In genomic region chr17:26953201-26953600, GRCm38 (mm10) we compare ENCODE assay signal across 9 mouse cellular contexts. TPM values are rescaled to one million over a fixed set of nuclear protein-coding genes. Genes with fewer than 3 reads are reported as not detected.
A peak's percentile ranks its signal among the peaks of the same experiment; 100 is the strongest.
DNase-seq lines count a peak whose midpoint lies in the region; ATAC-seq and TF ChIP-seq lines count a peak whose summit lies in the region.
"Had no signal": no experiment of that assay in that cellular context is flagged by ENCODE, and none has a peak within 500 bp of the region (broad histone marks: within the 10 kb centered on the region; RNA-seq: fewer than 3 reads in every experiment).

No protein-coding gene starts in this region.

- TF ChIP-seq CTCF in left cerebral cortex, adult 2 months (IDR thresholded peaks at IDR 0.05), result no peak
- no peak for TF ChIP-seq CTCF in hindbrain, postnatal 0 days (IDR thresholded peaks at IDR 0.05; ENCODE audit: low read depth)
- TF ChIP-seq CTCF in midbrain, postnatal 0 days (IDR thresholded peaks at IDR 0.05), result no peak
- TF ChIP-seq CTCF in lung, postnatal 0 days (IDR thresholded peaks at IDR 0.05), result no peak

- peaks cover 39% of the 10 kb centered on the region for H3K36me3 ChIP-seq in forebrain, embryonic 12.5 days (replicated peaks)
- peaks cover 33% of the 10 kb centered on the region for H3K36me3 ChIP-seq in hindbrain, postnatal 0 days (ENCODE audit: insufficient read depth, low read length)
- H3K36me3 ChIP-seq in midbrain, postnatal 0 days (ENCODE audit: insufficient read depth, low read length), result peaks cover 40% of the 10 kb centered on the region
- 0 out of 2 replicates have a peak, but pooled peaks cover 4% of the 10 kb centered on the region for H3K36me3 ChIP-seq in lung, postnatal 0 days (ENCODE audit: insufficient read depth, low read length)

- H3K27ac ChIP-seq in left cerebral cortex, adult 2 months, result peak overlapping the region; percentile 85
- no peak overlapping the region for H3K27ac ChIP-seq in forebrain, embryonic 12.5 days
- H3K27ac ChIP-seq in hindbrain, postnatal 0 days, result no peak overlapping the region
- H3K27ac ChIP-seq in midbrain, postnatal 0 days (ENCODE audit: low read depth, low read length), result no peak overlapping the region
- H3K27ac ChIP-seq in lung, postnatal 0 days (ENCODE audit: low read length), result no peak overlapping the region
- H3K27ac ChIP-seq: macrophage had no signal

- intact Hi-C loops in left cerebral cortex, adult 2 months (cut with DNase I), result loop anchor here (2.0 kb wide), 1 partner anchor 16 kb away; no protein-coding TSS in a partner anchor

- no peak for TF ChIP-seq EP300 in lung, postnatal 0 days (IDR thresholded peaks at IDR 0.05)

- ATAC-seq in forebrain, embryonic 12.5 days (ENCODE audit: low FRiP score), result no peak
- no peak for ATAC-seq in hindbrain, postnatal 0 days
- ATAC-seq in midbrain, postnatal 0 days (ENCODE audit: low FRiP score), result no peak
- ATAC-seq in lung, postnatal 0 days, result no peak

- no peaks in the 10 kb centered on the region for H3K9me3 ChIP-seq in forebrain, embryonic 12.5 days
- no peaks in the 10 kb centered on the region for H3K9me3 ChIP-seq in hindbrain, postnatal 0 days (ENCODE audit: low read length)
- no peaks in the 10 kb centered on the region for H3K9me3 ChIP-seq in midbrain, postnatal 0 days (ENCODE audit: low read length)
- no peaks in the 10 kb centered on the region for H3K9me3 ChIP-seq in lung, postnatal 0 days (ENCODE audit: low read length)

- peak overlapping the region; percentile 99 for H3K4me2 ChIP-seq in forebrain, embryonic 12.5 days
- peak overlapping the region; percentile 89 for H3K4me2 ChIP-seq in hindbrain, postnatal 0 days (ENCODE audit: low read depth, low read length)
- H3K4me2 ChIP-seq in midbrain, postnatal 0 days (ENCODE audit: low read depth, low read length, poor library complexity, severe bottlenecking), result peak overlapping the region; percentile 86
- H3K4me2 ChIP-seq in lung, postnatal 0 days (replicated peaks; ENCODE audit: low read depth, low read length), result no peak overlapping the region

- H3K9ac ChIP-seq in forebrain, embryonic 12.5 days, result peak overlapping the region; percentile 69
- H3K9ac ChIP-seq in hindbrain, postnatal 0 days (replicated peaks; ENCODE audit: low read length), result 0 out of 2 replicates have a peak overlapping the region, but pooled peaks have one; percentile 43
- H3K9ac ChIP-seq in midbrain, postnatal 0 days (replicated peaks; ENCODE audit: low read length, poor library complexity, severe bottlenecking), result peak overlapping the region; percentile 19; the same call in 1 of the 2 replicates
- H3K9ac ChIP-seq in lung, postnatal 0 days (replicated peaks; ENCODE audit: low read depth), result no peak overlapping the region

- peaks cover 59% of the 10 kb centered on the region for H3K4me1 ChIP-seq in forebrain, embryonic 12.5 days
- peaks cover 29% of the 10 kb centered on the region for H3K4me1 ChIP-seq in hindbrain, postnatal 0 days (ENCODE audit: insufficient read depth, low read length)
- peaks cover 34% of the 10 kb centered on the region; the same call in 1 of the 2 replicates for H3K4me1 ChIP-seq in midbrain, postnatal 0 days (ENCODE audit: insufficient read depth, low read length)
- H3K4me1 ChIP-seq in lung, postnatal 0 days (ENCODE audit: insufficient read depth, low read depth, low read length), result peaks cover 15% of the 10 kb centered on the region; the same call in 1 of the 2 replicates

- H3K27me3 ChIP-seq in forebrain, embryonic 12.5 days, result 0 out of 2 replicates have a peak, but pooled peaks cover 5% of the 10 kb centered on the region
- no peaks in the 10 kb centered on the region for H3K27me3 ChIP-seq in hindbrain, postnatal 0 days (ENCODE audit: insufficient read depth, low read length)
- no peaks in the 10 kb centered on the region for H3K27me3 ChIP-seq in midbrain, postnatal 0 days (ENCODE audit: insufficient read depth, low read length)
- no peaks in the 10 kb centered on the region for H3K27me3 ChIP-seq in lung, postnatal 0 days (replicated peaks; ENCODE audit: insufficient read depth, low read length)

- WGBS in forebrain, embryonic 12.5 days, result 20% methylated on average over 6 of the region's 6 CpGs
- 28% methylated on average over 6 of the region's 6 CpGs for WGBS in hindbrain, postnatal 0 days
- 23% methylated on average over 6 of the region's 6 CpGs for WGBS in midbrain, postnatal 0 days
- 40% methylated on average over 6 of the region's 6 CpGs for WGBS in lung, postnatal 0 days

- H3K4me3 ChIP-seq in left cerebral cortex, adult 2 months, result peak overlapping the region; percentile 57
- H3K4me3 ChIP-seq in forebrain, embryonic 12.5 days (replicated peaks), result peak overlapping the region; percentile 42
- H3K4me3 ChIP-seq in hindbrain, postnatal 0 days (ENCODE audit: low read length), result peak overlapping the region; percentile 2; the same call in 1 of the 2 replicates
- no peak overlapping the region for H3K4me3 ChIP-seq in midbrain, postnatal 0 days (ENCODE audit: low read depth, low read length)
- no peak overlapping the region for H3K4me3 ChIP-seq in lung, postnatal 0 days (ENCODE audit: low read depth, low read length)

- DNase-seq in left cerebral cortex, adult 2 months (ENCODE audit: extremely low spot score in 1 of 2, low spot score in 2 of 2), result no peak
- no peak for DNase-seq in left cerebral cortex, adult 8-10 months (ENCODE audit: low spot score in 2 of 2)
- no peak for DNase-seq in hindbrain, postnatal 0 days (ENCODE audit: low spot score)
- no peak for DNase-seq in midbrain, postnatal 0 days (ENCODE audit: low spot score)
- no peak for DNase-seq in layer of hippocampus, adult 8-10 months (ENCODE audit: low spot score in 2 of 2)
- no peak for DNase-seq in lung, postnatal 0 days (ENCODE audit: low spot score)
- no peak for DNase-seq in gastrocnemius, adult 8-10 months (ENCODE audit: low spot score in 2 of 2)

RNA-seq across cellular contexts. Expression of gene Syngap1, which starts 12.1 kb away (rescaled TPM):
- total RNA-seq in left cerebral cortex, adult 2 months (2021), result 100 to 1,000 TPM; 452 to 471 TPM
- total RNA-seq in left cerebral cortex, adult 8-10 months (2022), result 100 to 1,000 TPM; 329 to 367 (median 348) TPM
- 3.9 and 4.8 TPM in 2 replicates for polyA plus RNA-seq in forebrain, embryonic 12.5 days (2016; fragmentation: Nextera tagmentation; extraction: Ambion mirVana)
- total RNA-seq in hindbrain, postnatal 0 days (2014; rRNA removed), result 53.4 and 74.2 TPM in 2 replicates
- 4.4 and 5.3 TPM in 2 replicates for polyA plus RNA-seq in hindbrain, postnatal 0 days (2015; fragmentation: Nextera tagmentation; extraction: Ambion mirVana)
- 77.0 and 90.3 TPM in 2 replicates for total RNA-seq in midbrain, postnatal 0 days (2014; rRNA removed)
- polyA plus RNA-seq in midbrain, postnatal 0 days (2015; fragmentation: Nextera tagmentation; extraction: Ambion mirVana), result 3.6 and 6.1 TPM in 2 replicates
- total RNA-seq in layer of hippocampus, adult 8-10 months (2022), result 100 to 1,000 TPM; 353 to 466 (median 403) TPM
- polyA plus RNA-seq in lung, postnatal 0 days (2015; fragmentation: Nextera tagmentation; extraction: Ambion mirVana), result 1.0 and 1.4 TPM in 2 replicates
- total RNA-seq in gastrocnemius, adult 8-10 months (2022), result 1 to 10 TPM; 1.4 to 2.6 (median 1.9) TPM

RNA-seq across cellular contexts. Expression of gene Cuta, which starts 13.8 kb away (rescaled TPM):
- total RNA-seq in left cerebral cortex, adult 2 months (2021), result 100 to 1,000 TPM; 103 to 110 TPM
- total RNA-seq in left cerebral cortex, adult 8-10 months (2022), result 100 to 1,000 TPM in 2 of 4 experiments, 10 to 100 TPM in 2; 86.5 to 102 (median 97.7) TPM
- polyA plus RNA-seq in forebrain, embryonic 12.5 days (2016; fragmentation: Nextera tagmentation; extraction: Ambion mirVana), result 155 and 161 TPM in 2 replicates
- 59.0 and 63.8 TPM in 2 replicates for total RNA-seq in hindbrain, postnatal 0 days (2014; rRNA removed)
- 149 and 152 TPM in 2 replicates for polyA plus RNA-seq in hindbrain, postnatal 0 days (2015; fragmentation: Nextera tagmentation; extraction: Ambion mirVana)
- 49.6 and 55.6 TPM in 2 replicates for total RNA-seq in midbrain, postnatal 0 days (2014; rRNA removed)
- 136 and 143 TPM in 2 replicates for polyA plus RNA-seq in midbrain, postnatal 0 days (2015; fragmentation: Nextera tagmentation; extraction: Ambion mirVana)
- 10 to 100 TPM; 90.0 to 96.1 (median 92.0) TPM for total RNA-seq in layer of hippocampus, adult 8-10 months (2022)
- 179 and 180 TPM in 2 replicates for polyA plus RNA-seq in lung, postnatal 0 days (2015; fragmentation: Nextera tagmentation; extraction: Ambion mirVana)
- total RNA-seq in gastrocnemius, adult 8-10 months (2022), result 100 to 1,000 TPM; 102 to 113 (median 108) TPM

RNA-seq across cellular contexts. Expression of gene Zbtb9, which starts 19.8 kb away (rescaled TPM):
- 10 to 100 TPM; 16.3 to 18.3 TPM for total RNA-seq in left cerebral cortex, adult 2 months (2021)
- total RNA-seq in left cerebral cortex, adult 8-10 months (2022), result 10 to 100 TPM; 13.1 to 15.9 (median 14.7) TPM
- polyA plus RNA-seq in forebrain, embryonic 12.5 days (2016; fragmentation: Nextera tagmentation; extraction: Ambion mirVana), result 18.9 and 20.0 TPM in 2 replicates
- total RNA-seq in hindbrain, postnatal 0 days (2014; rRNA removed), result 21.4 and 22.7 TPM in 2 replicates
- polyA plus RNA-seq in hindbrain, postnatal 0 days (2015; fragmentation: Nextera tagmentation; extraction: Ambion mirVana), result 6.6 and 7.8 TPM in 2 replicates
- total RNA-seq in midbrain, postnatal 0 days (2014; rRNA removed), result 16.1 and 19.4 TPM in 2 replicates
- 6.6 and 6.7 TPM in 2 replicates for polyA plus RNA-seq in midbrain, postnatal 0 days (2015; fragmentation: Nextera tagmentation; extraction: Ambion mirVana)
- total RNA-seq in layer of hippocampus, adult 8-10 months (2022), result 10 to 100 TPM; 12.2 to 14.7 (median 13.7) TPM
- 9.3 and 9.9 TPM in 2 replicates for polyA plus RNA-seq in lung, postnatal 0 days (2015; fragmentation: Nextera tagmentation; extraction: Ambion mirVana)
- total RNA-seq in gastrocnemius, adult 8-10 months (2022), result 1 to 10 TPM; 1.1 to 1.6 (median 1.5) TPM

RNA-seq across cellular contexts. Expression of gene Phf1, which starts 20.3 kb away (rescaled TPM):
- 10 to 100 TPM; 33.8 to 39.5 TPM for total RNA-seq in left cerebral cortex, adult 2 months (2021)
- 10 to 100 TPM; 37.2 to 42.2 (median 38.0) TPM for total RNA-seq in left cerebral cortex, adult 8-10 months (2022)
- polyA plus RNA-seq in forebrain, embryonic 12.5 days (2016; fragmentation: Nextera tagmentation; extraction: Ambion mirVana), result 8.6 and 8.8 TPM in 2 replicates
- 45.7 and 49.5 TPM in 2 replicates for total RNA-seq in hindbrain, postnatal 0 days (2014; rRNA removed)
- 30.0 and 30.8 TPM in 2 replicates for polyA plus RNA-seq in hindbrain, postnatal 0 days (2015; fragmentation: Nextera tagmentation; extraction: Ambion mirVana)
- total RNA-seq in midbrain, postnatal 0 days (2014; rRNA removed), result 48.7 and 53.5 TPM in 2 replicates
- 32.8 and 35.8 TPM in 2 replicates for polyA plus RNA-seq in midbrain, postnatal 0 days (2015; fragmentation: Nextera tagmentation; extraction: Ambion mirVana)
- 10 to 100 TPM; 37.0 to 40.3 (median 37.5) TPM for total RNA-seq in layer of hippocampus, adult 8-10 months (2022)
- polyA plus RNA-seq in lung, postnatal 0 days (2015; fragmentation: Nextera tagmentation; extraction: Ambion mirVana), result 15.2 and 16.2 TPM in 2 replicates
- total RNA-seq in gastrocnemius, adult 8-10 months (2022), result 10 to 100 TPM in 2 of 4 experiments, 1 to 10 TPM in 2; 7.7 to 10.7 (median 9.9) TPM

RNA-seq across cellular contexts. Expression of gene Kifc5b, which starts 36.3 kb away (rescaled TPM):
- 1 to 10 TPM; 3.3 to 4.6 TPM for total RNA-seq in left cerebral cortex, adult 2 months (2021)
- total RNA-seq in left cerebral cortex, adult 8-10 months (2022), result 1 to 10 TPM; 2.8 to 4.9 (median 3.5) TPM
- polyA plus RNA-seq in forebrain, embryonic 12.5 days (2016; fragmentation: Nextera tagmentation; extraction: Ambion mirVana), result 9.7 and 9.8 TPM in 2 replicates
- total RNA-seq in hindbrain, postnatal 0 days (2014; rRNA removed), result 1.6 and 4.7 TPM in 2 replicates
- 3.2 TPM in 2 replicates for polyA plus RNA-seq in hindbrain, postnatal 0 days (2015; fragmentation: Nextera tagmentation; extraction: Ambion mirVana)
- total RNA-seq in midbrain, postnatal 0 days (2014; rRNA removed), result 1.9 and 4.7 TPM in 2 replicates
- polyA plus RNA-seq in midbrain, postnatal 0 days (2015; fragmentation: Nextera tagmentation; extraction: Ambion mirVana), result 1.6 and 1.9 TPM in 2 replicates
- 1 to 10 TPM; 2.5 to 7.4 (median 4.2) TPM for total RNA-seq in layer of hippocampus, adult 8-10 months (2022)
- polyA plus RNA-seq in lung, postnatal 0 days (2015; fragmentation: Nextera tagmentation; extraction: Ambion mirVana), result 0.35 and 0.44 TPM in 2 replicates
- total RNA-seq in gastrocnemius, adult 8-10 months (2022), result under 1 TPM; 0.22 to 0.83 (median 0.41) TPM

Comparison
In these comparisons a context has a peak if more than half of its experiments do, and no peak if none do; other contexts are left out.
1. H3K4me3 ChIP-seq: peak in left cerebral cortex, adult 2 months (single experiment), forebrain, embryonic 12.5 days (single experiment) and hindbrain, postnatal 0 days (single experiment); none in midbrain, postnatal 0 days (single experiment) and lung, postnatal 0 days (single experiment).
2. RNA of gene Syngap1, which starts 12.1 kb away (total RNA-seq): 452 to 471 TPM in left cerebral cortex, adult 2 months, 353 to 466 TPM in layer of hippocampus, adult 8-10 months, 329 to 367 TPM in left cerebral cortex, adult 8-10 months, 77.0 to 90.3 TPM in midbrain, postnatal 0 days and 53.4 to 74.2 TPM in hindbrain, postnatal 0 days; 1.4 to 2.6 TPM in gastrocnemius, adult 8-10 months; every median in the first group is over 10 times any median in the second.